ENCODE assay signal across 8 mouse cellular contexts in the genomic region with DNA sequence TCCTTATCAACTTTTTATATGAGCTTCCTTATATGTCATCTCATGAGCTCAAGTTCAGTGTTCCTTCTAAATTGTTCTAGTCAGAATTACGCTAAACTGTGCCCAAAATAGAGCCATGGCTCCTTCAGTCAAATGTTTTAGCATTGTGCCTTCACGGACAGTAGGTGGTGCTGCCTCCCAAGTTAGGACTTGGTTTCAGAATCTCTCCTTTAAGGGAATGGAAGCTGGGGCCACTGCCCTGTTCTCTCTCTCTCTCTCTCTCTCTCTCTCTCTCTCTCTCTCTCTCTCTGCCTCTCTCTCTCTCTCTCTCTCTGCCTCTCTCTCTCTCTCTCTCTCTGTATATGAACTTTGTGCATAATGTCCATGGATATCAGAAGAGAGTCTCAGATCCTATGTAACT. TPM values are rescaled to one million over a fixed set of nuclear protein-coding genes. Genes with fewer than 3 reads are reported as not detected.
DNase-seq lines count a peak whose midpoint lies in the region; ATAC-seq and TF ChIP-seq lines count a peak whose summit lies in the region.

No protein-coding gene starts in this region.

- DNase-seq in forebrain, postnatal 0 days: peak; percentile 65
- no peak for DNase-seq in forebrain, embryonic 11.5 days (ENCODE audit: low spot score)
- DNase-seq in A20 (ENCODE audit: low read depth, low spot score): peak; percentile 79
- DNase-seq in adrenal gland, adult 2 months: peak; percentile 19
- peak; percentile 15 to 36 for DNase-seq in layer of hippocampus, postnatal 14 days (ENCODE audit: low spot score in 2 of 2)
- no peak for DNase-seq in midbrain, embryonic 11.5 days (ENCODE audit: low spot score, missing footprints)
- peak; percentile 40 for DNase-seq in thymus, postnatal 0 days (ENCODE audit: low spot score)

- H3K9me3 ChIP-seq in forebrain, postnatal 0 days (ENCODE audit: low read length): no peaks in the 10 kb centered on the region
- H3K9me3 ChIP-seq in forebrain, embryonic 11.5 days (ENCODE audit: control insufficient read depth, low read length): no peaks in the 10 kb centered on the region
- no peaks in the 10 kb centered on the region for H3K9me3 ChIP-seq in midbrain, embryonic 11.5 days (ENCODE audit: control insufficient read depth, low read length)

- H3K4me2 ChIP-seq in forebrain, postnatal 0 days (ENCODE audit: low read depth): no peak overlapping the region
- H3K4me2 ChIP-seq in forebrain, embryonic 11.5 days (ENCODE audit: low read depth, low read length, severe bottlenecking): no peak overlapping the region
- no peak overlapping the region for H3K4me2 ChIP-seq in midbrain, embryonic 11.5 days

- H3K9ac ChIP-seq in forebrain, postnatal 0 days: no peak overlapping the region
- H3K9ac ChIP-seq in forebrain, embryonic 11.5 days (ENCODE audit: low read length): no peak overlapping the region
- no peak overlapping the region for H3K9ac ChIP-seq in midbrain, embryonic 11.5 days (ENCODE audit: low read length)

- no peaks in the 10 kb centered on the region for H3K4me1 ChIP-seq in forebrain, postnatal 0 days (ENCODE audit: insufficient read depth)
- H3K4me1 ChIP-seq in forebrain, embryonic 11.5 days (replicated peaks; ENCODE audit: control insufficient read depth, insufficient read depth, low read length): no peaks in the 10 kb centered on the region
- H3K4me1 ChIP-seq in midbrain, embryonic 11.5 days (ENCODE audit: control insufficient read depth, insufficient read depth, low read length): no peaks in the 10 kb centered on the region

- H3K27ac ChIP-seq in forebrain, postnatal 0 days (ENCODE audit: low read depth, low read length): no peak overlapping the region
- no peak overlapping the region for H3K27ac ChIP-seq in forebrain, embryonic 11.5 days (ENCODE audit: low read depth, low read length)
- no peak overlapping the region for H3K27ac ChIP-seq in midbrain, embryonic 11.5 days (ENCODE audit: low read depth, low read length)

- H3K27me3 ChIP-seq in forebrain, postnatal 0 days (ENCODE audit: insufficient read depth, low read length): no peaks in the 10 kb centered on the region
- H3K27me3 ChIP-seq in forebrain, embryonic 11.5 days (ENCODE audit: control insufficient read depth, insufficient read depth, low read length): no peaks in the 10 kb centered on the region
- no peaks in the 10 kb centered on the region for H3K27me3 ChIP-seq in midbrain, embryonic 11.5 days (ENCODE audit: control insufficient read depth, insufficient read depth, low read length)

- WGBS in forebrain, postnatal 0 days: 6% methylated on average over 2 of the region's 2 CpGs
- WGBS in forebrain, embryonic 11.5 days: 23% methylated on average over 2 of the region's 2 CpGs
- 11% methylated on average over 2 of the region's 2 CpGs for WGBS in midbrain, embryonic 11.5 days

- H3K4me3 ChIP-seq in forebrain, postnatal 0 days (ENCODE audit: low read depth, low read length): no peak overlapping the region
- no peak overlapping the region for H3K4me3 ChIP-seq in forebrain, embryonic 11.5 days (ENCODE audit: low read depth, low read length)
- no peak overlapping the region for H3K4me3 ChIP-seq in midbrain, embryonic 11.5 days (ENCODE audit: low read depth, low read length)

- no peaks in the 10 kb centered on the region for H3K36me3 ChIP-seq in forebrain, postnatal 0 days (ENCODE audit: insufficient read depth)
- no peaks in the 10 kb centered on the region for H3K36me3 ChIP-seq in forebrain, embryonic 11.5 days (ENCODE audit: control insufficient read depth, insufficient read depth, low read length)
- no peaks in the 10 kb centered on the region for H3K36me3 ChIP-seq in midbrain, embryonic 11.5 days (ENCODE audit: control insufficient read depth, insufficient read depth, low read length)

- peak; percentile 85 for TF ChIP-seq CTCF in forebrain, postnatal 0 days (IDR thresholded peaks at IDR 0.05; ENCODE audit: low read depth)

- ATAC-seq in forebrain, postnatal 0 days: peak; percentile 76
- ATAC-seq in forebrain, embryonic 11.5 days (replicated peaks; ENCODE audit: low FRiP score): no peak
- ATAC-seq in erythroid progenitor cell, adult 5-6 weeks (replicated peaks; ENCODE audit: low FRiP score, poor library complexity, severe bottlenecking): peak; percentile 88
- peak; percentile 24; the same call in 1 of the 2 replicates for ATAC-seq in midbrain, embryonic 11.5 days (ENCODE audit: low FRiP score)

RNA-seq across cellular contexts. Expression of a gene that starts 2.4 kb away (rescaled TPM):
- 0.19 TPM in 1 of 2 replicates, not detected in the other for total RNA-seq in forebrain, postnatal 0 days (2014; rRNA removed)
- polyA plus RNA-seq in forebrain, postnatal 0 days (2015; fragmentation: Nextera tagmentation; extraction: Ambion mirVana): 0.12 TPM in 1 of 2 replicates, not detected in the other
- not detected in 2 replicates for polyA plus RNA-seq in forebrain, embryonic 11.5 days (2014; fragmentation: Nextera tagmentation; extraction: Ambion mirVana)
- total RNA-seq in adrenal gland, adult 2 months (2021): 1 to 10 TPM in 1 of 2 experiments, under 1 TPM in 1; 0.23 to 1.3 TPM
- polyA plus RNA-seq in adrenal gland, adult 2 months (2012; rRNA removed): 0.33 and 0.86 TPM in 2 replicates
- not detected in 2 replicates for total RNA-seq in erythroid progenitor cell, adult 5-6 weeks (2015; ENCODE audit: low replicate concordance)
- total RNA-seq in erythroid progenitor cell, adult 5-6 weeks (2017; ENCODE audit: low replicate concordance): 1.8 TPM in 1 of 2 replicates, not detected in the other
- not detected for total RNA-seq in layer of hippocampus, postnatal 14 days (2021)
- not detected in 2 replicates for polyA plus RNA-seq in midbrain, embryonic 11.5 days (2014; fragmentation: Nextera tagmentation; extraction: Ambion mirVana)
- polyA plus RNA-seq in thymus, postnatal 0 days (2015; fragmentation: Nextera tagmentation; extraction: Ambion mirVana): 0.16 and 0.28 TPM in 2 replicates

RNA-seq across cellular contexts. Expression of a gene that starts 5.6 kb away (rescaled TPM):
- total RNA-seq in forebrain, postnatal 0 days (2014; rRNA removed): not detected in 2 replicates
- 0.06 TPM in 1 of 2 replicates, not detected in the other for polyA plus RNA-seq in forebrain, postnatal 0 days (2015; fragmentation: Nextera tagmentation; extraction: Ambion mirVana)
- polyA plus RNA-seq in forebrain, embryonic 11.5 days (2014; fragmentation: Nextera tagmentation; extraction: Ambion mirVana): not detected in 2 replicates
- not detected for total RNA-seq in adrenal gland, adult 2 months (2021)
- not detected in 2 replicates for polyA plus RNA-seq in adrenal gland, adult 2 months (2012; rRNA removed)
- not detected in 2 replicates for total RNA-seq in erythroid progenitor cell, adult 5-6 weeks (2015; ENCODE audit: low replicate concordance)
- total RNA-seq in erythroid progenitor cell, adult 5-6 weeks (2017; ENCODE audit: low replicate concordance): not detected in 2 replicates
- not detected for total RNA-seq in layer of hippocampus, postnatal 14 days (2021)
- polyA plus RNA-seq in midbrain, embryonic 11.5 days (2014; fragmentation: Nextera tagmentation; extraction: Ambion mirVana): not detected in 2 replicates
- 0.16 and 0.19 TPM in 2 replicates for polyA plus RNA-seq in thymus, postnatal 0 days (2015; fragmentation: Nextera tagmentation; extraction: Ambion mirVana)

RNA-seq across cellular contexts. Expression of a gene that starts 23.0 kb away (rescaled TPM):
- total RNA-seq in forebrain, postnatal 0 days (2014; rRNA removed): 0.15 TPM in 1 of 2 replicates, not detected in the other
- 0.14 and 0.22 TPM in 2 replicates for polyA plus RNA-seq in forebrain, postnatal 0 days (2015; fragmentation: Nextera tagmentation; extraction: Ambion mirVana)
- polyA plus RNA-seq in forebrain, embryonic 11.5 days (2014; fragmentation: Nextera tagmentation; extraction: Ambion mirVana): 7.4 and 8.4 TPM in 2 replicates
- under 1 TPM; 0.12 to 0.14 TPM for total RNA-seq in adrenal gland, adult 2 months (2021)
- polyA plus RNA-seq in adrenal gland, adult 2 months (2012; rRNA removed): 0.04 TPM in 1 of 2 replicates, not detected in the other
- 270 and 287 TPM in 2 replicates for total RNA-seq in erythroid progenitor cell, adult 5-6 weeks (2015; ENCODE audit: low replicate concordance)
- 428 and 543 TPM in 2 replicates for total RNA-seq in erythroid progenitor cell, adult 5-6 weeks (2017; ENCODE audit: low replicate concordance)
- total RNA-seq in layer of hippocampus, postnatal 14 days (2021): not detected
- polyA plus RNA-seq in midbrain, embryonic 11.5 days (2014; fragmentation: Nextera tagmentation; extraction: Ambion mirVana): 7.7 and 8.1 TPM in 2 replicates
- polyA plus RNA-seq in thymus, postnatal 0 days (2015; fragmentation: Nextera tagmentation; extraction: Ambion mirVana): 0.09 and 0.24 TPM in 2 replicates

RNA-seq across cellular contexts. Expression of a gene that starts 25.4 kb away (rescaled TPM):
- total RNA-seq in forebrain, postnatal 0 days (2014; rRNA removed): 0.15 and 0.19 TPM in 2 replicates
- polyA plus RNA-seq in forebrain, postnatal 0 days (2015; fragmentation: Nextera tagmentation; extraction: Ambion mirVana): 0.23 and 0.31 TPM in 2 replicates
- polyA plus RNA-seq in forebrain, embryonic 11.5 days (2014; fragmentation: Nextera tagmentation; extraction: Ambion mirVana): 0.20 and 0.35 TPM in 2 replicates
- total RNA-seq in adrenal gland, adult 2 months (2021): not detected
- not detected in 2 replicates for polyA plus RNA-seq in adrenal gland, adult 2 months (2012; rRNA removed)
- total RNA-seq in erythroid progenitor cell, adult 5-6 weeks (2015; ENCODE audit: low replicate concordance): 2.2 TPM in 1 of 2 replicates, not detected in the other
- total RNA-seq in erythroid progenitor cell, adult 5-6 weeks (2017; ENCODE audit: low replicate concordance): 0.51 and 1.4 TPM in 2 replicates
- not detected for total RNA-seq in layer of hippocampus, postnatal 14 days (2021)
- polyA plus RNA-seq in midbrain, embryonic 11.5 days (2014; fragmentation: Nextera tagmentation; extraction: Ambion mirVana): 0.48 and 0.51 TPM in 2 replicates
- polyA plus RNA-seq in thymus, postnatal 0 days (2015; fragmentation: Nextera tagmentation; extraction: Ambion mirVana): 0.08 and 0.09 TPM in 2 replicates

RNA-seq across cellular contexts. Expression of a gene that starts 50.4 kb away (rescaled TPM):
- total RNA-seq in forebrain, postnatal 0 days (2014; rRNA removed): 1.8 and 2.5 TPM in 2 replicates
- polyA plus RNA-seq in forebrain, postnatal 0 days (2015; fragmentation: Nextera tagmentation; extraction: Ambion mirVana): 1.1 and 2.4 TPM in 2 replicates
- polyA plus RNA-seq in forebrain, embryonic 11.5 days (2014; fragmentation: Nextera tagmentation; extraction: Ambion mirVana): 0.33 and 0.44 TPM in 2 replicates
- total RNA-seq in adrenal gland, adult 2 months (2021): under 1 TPM; 0.35 to 0.49 TPM
- polyA plus RNA-seq in adrenal gland, adult 2 months (2012; rRNA removed): 0.29 and 2.1 TPM in 2 replicates
- not detected in 2 replicates for total RNA-seq in erythroid progenitor cell, adult 5-6 weeks (2015; ENCODE audit: low replicate concordance)
- not detected in 2 replicates for total RNA-seq in erythroid progenitor cell, adult 5-6 weeks (2017; ENCODE audit: low replicate concordance)
- 1 to 10 TPM; 4.2 to 4.6 TPM for total RNA-seq in layer of hippocampus, postnatal 14 days (2021)
- polyA plus RNA-seq in midbrain, embryonic 11.5 days (2014; fragmentation: Nextera tagmentation; extraction: Ambion mirVana): 0.46 TPM in 2 replicates
- polyA plus RNA-seq in thymus, postnatal 0 days (2015; fragmentation: Nextera tagmentation; extraction: Ambion mirVana): 0.42 and 0.45 TPM in 2 replicates

Comparison
In these comparisons a context has a peak if more than half of its experiments do, and no peak if none do; other contexts are left out.
1. DNase-seq: peak in forebrain, postnatal 0 days (single experiment), A20 (single experiment), adrenal gland, adult 2 months (single experiment), layer of hippocampus, postnatal 14 days (2 of 2) and thymus, postnatal 0 days (single experiment); none in forebrain, embryonic 11.5 days (single experiment) and midbrain, embryonic 11.5 days (single experiment).